Mouse (Mus musculus) cortical plate, adult 2 months (tissue): ENCODE measurements around the gene Hivep2. TPM values are rescaled to one million over a fixed set of nuclear protein-coding genes. Genes with fewer than 3 reads are reported as not detected.

Experiments
- H3K27ac ChIP-seq: fragments of 200-500 bp; 2 replicates; pipeline ENCODE4 v1.5.1; 2012; ENCODE audit warnings: low read length, control low read depth, inconsistent platforms; ENCODE audit not compliant: insufficient read depth
- H3K4me1 ChIP-seq: fragments of 200-500 bp; 2 replicates; pipeline ENCODE4 v1.6.1; 2011; ENCODE audit warnings: low read length; ENCODE audit not compliant: control insufficient read depth, insufficient read depth
- H3K4me3 ChIP-seq: fragments of 200-500 bp; 2 replicates; pipeline ENCODE4 v1.5.1; 2011; ENCODE audit warnings: mild to moderate bottlenecking, low read length, control low read depth; ENCODE audit not compliant: insufficient read depth
- CTCF ChIP-seq: fragments of 200-500 bp; IDR thresholded peaks from 2 replicates; pipeline ENCODE4 v1.5.1; 2011; ENCODE audit warnings: mild to moderate bottlenecking, control low read depth, low read length; ENCODE audit not compliant: insufficient read depth; ENCODE audit errors: extremely low read depth
- POLR2A ChIP-seq: fragments of 200-500 bp; IDR thresholded peaks from 2 replicates; pipeline ENCODE4 v1.6.1; 2011; ENCODE audit warnings: mild to moderate bottlenecking, low read length, control low read depth; ENCODE audit not compliant: insufficient read depth; ENCODE audit errors: extremely low read depth
- polyA plus RNA-seq: library from polyadenylated mRNA; depleted of rRNA; stranded (reverse); fragments of >200 nt; gene quantifications from 2 replicates; pipeline ENCODE4 v1.2.3, GENCODE M21; 2012; rRNA removed

The Hivep2 gene
- polyA plus RNA-seq, 1 experiment, result 101 TPM

GRCm38 (mm10) chr10:14191202-14191601, 225.3 kb downstream of the Hivep2 start:
- H3K4me1 ChIP-seq, result peaks cover 15% of the 10 kb centered on the region
- H3K4me3 ChIP-seq, result no peak overlapping the region
- TF ChIP-seq CTCF, result no peak
- no peak for TF ChIP-seq POLR2A
- no peak overlapping the region for H3K27ac ChIP-seq

DNA sequence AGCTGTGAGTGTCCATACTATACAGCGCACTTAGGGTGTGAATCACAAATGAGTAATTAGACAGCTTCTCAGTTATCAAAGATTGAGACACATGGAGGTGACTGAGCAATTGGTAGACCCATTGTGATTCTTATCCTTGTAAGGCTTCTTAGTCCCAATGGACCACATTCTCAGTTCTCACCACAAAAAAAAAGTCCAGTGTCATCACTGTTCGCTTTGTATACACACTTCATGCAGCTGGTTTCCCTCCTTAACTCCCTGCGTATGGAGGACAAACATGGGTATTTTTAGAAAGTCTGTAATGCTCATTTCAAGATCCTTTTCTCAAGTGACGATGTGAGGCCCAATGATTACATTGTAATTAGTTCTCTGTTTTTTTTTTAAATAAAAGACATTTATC, 226.3 kb downstream of the Hivep2 start:
- Histone ChIP-seq H3K4me3 (no peak overlapping the region), H3K27ac (no peak overlapping the region), H3K4me1 (peaks cover 15% of the 10 kb centered on the region)
- TF ChIP-seq CTCF (no peak), POLR2A (no peak)

- TF ChIP-seq POLR2A (no peak), CTCF (no peak)
- Histone ChIP-seq H3K27ac (peak overlapping the region; percentile 88), H3K4me3 (no peak overlapping the region), H3K4me1 (peaks cover 17% of the 10 kb centered on the region)
Observed at GRCm38 (mm10) chr10:14193702-14194101, 227.8 kb downstream of the Hivep2 start.

- Histone ChIP-seq H3K4me3 (no peak overlapping the region), H3K4me1 (peaks cover 21% of the 10 kb centered on the region), H3K27ac (peak overlapping the region; percentile 79)
- TF ChIP-seq POLR2A, result 0 out of 2 replicates have a peak, but pooled peaks have one; percentile 35
- no peak for TF ChIP-seq CTCF
Observed at GRCm38 (mm10) chr10:14195778-14196650, 230.1 kb downstream of the Hivep2 start.

DNA sequence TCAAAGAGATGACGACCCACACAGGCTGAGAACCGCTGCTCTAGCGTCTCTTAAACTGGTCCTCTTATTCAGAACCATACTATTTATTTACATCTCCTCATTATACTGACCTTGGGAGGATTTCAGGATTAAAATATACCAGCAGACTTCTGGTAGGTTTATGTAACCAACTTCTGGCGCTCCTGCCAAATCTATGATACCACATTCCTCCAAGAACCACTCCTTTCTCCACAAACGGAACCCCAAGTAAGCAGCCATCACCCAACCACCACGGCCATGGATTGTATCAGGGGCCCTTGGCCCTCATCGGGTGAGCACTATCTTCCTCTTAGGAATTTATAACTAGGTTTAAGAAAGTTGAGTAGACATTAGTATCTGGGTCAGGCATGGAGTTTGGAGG, 230.9 kb downstream of the Hivep2 start:
- TF ChIP-seq CTCF (no peak), POLR2A (no peak)
- H3K4me1 ChIP-seq, result peaks cover 21% of the 10 kb centered on the region
- H3K27ac ChIP-seq, result peak overlapping the region; percentile 79
- H3K4me3 ChIP-seq, result no peak overlapping the region

GRCm38 (mm10) chr10:14197261-14197660, 231.4 kb downstream of the Hivep2 start:
- TF ChIP-seq CTCF, result 0 out of 2 replicates have a peak, but pooled peaks have one; percentile 21
- TF ChIP-seq POLR2A, result no peak
- Histone ChIP-seq H3K27ac (no peak overlapping the region), H3K4me3 (no peak overlapping the region), H3K4me1 (peaks cover 21% of the 10 kb centered on the region)

GRCm38 (mm10) chr10:14199332-14199731, 233.5 kb downstream of the Hivep2 start:
- H3K27ac ChIP-seq, result no peak overlapping the region
- TF ChIP-seq POLR2A (no peak), CTCF (no peak)
- H3K4me1 ChIP-seq, result peaks cover 8% of the 10 kb centered on the region; the same call in 1 of the 2 replicates
- no peak overlapping the region for H3K4me3 ChIP-seq

- no peak overlapping the region for H3K4me3 ChIP-seq
- no peak overlapping the region for H3K27ac ChIP-seq
- H3K4me1 ChIP-seq, result peaks cover 8% of the 10 kb centered on the region; the same call in 1 of the 2 replicates
- TF ChIP-seq CTCF (peak; percentile 35; the same call in 1 of the 2 replicates), POLR2A (no peak)
Observed at GRCm38 (mm10) chr10:14200310-14200709, 234.4 kb downstream of the Hivep2 start.

Other genes starting within 250 kb of the Hivep2 start
- 68.7 and 69.4 TPM in 2 replicates for gene Aig1, start 97.1 kb upstream of the Hivep2 start, polyA plus RNA-seq